Mouse (Mus musculus) Patski (cell line): ENCODE results near the gene Dclk3. TPM values are rescaled to one million over a fixed set of nuclear protein-coding genes. Genes with fewer than 3 reads are reported as not detected.
A peak's percentile ranks its signal among the peaks of the same experiment; 100 is the strongest.

Source experiments
- ATAC-seq: fragments of 100-300 bp; one replicate; pipeline ENCODE4 v1.8.0; 2021
- CTCF ChIA-PET: fragments of 350-600 bp; sonication (Branson Sonifier 250); formaldehyde crosslinking; loops from one replicate; lab custom pipeline; 2022; ENCODE audit warnings: inconsistent platforms; lab: Charles Lee
- POLR2A ChIA-PET: fragments of 350-600 bp; sonication (Branson Sonifier 250); formaldehyde crosslinking; loops from one replicate; lab custom pipeline; 2022; ENCODE audit warnings: antibody characterized with exemption, inconsistent platforms; lab: Charles Lee
- DNase-seq: peaks from one replicate; pipeline ENCODE4 v3.0.0-alpha.2; 2011; ENCODE audit warnings: low read depth, low spot score
- H3K27me3 ChIP-seq: fragments of 371-371 bp; one replicate; pipeline ENCODE4 v1.5.1; 2021
- CTCF ChIP-seq: fragments of 100-300 bp; IDR thresholded peaks from one replicate; pipeline ENCODE4 v1.5.1; 2021
- in situ Hi-C: fragments of 300-500 bp; cut with MboI; formaldehyde crosslinking; loops from 3 replicates; pipeline ENCODE4 v1.11.1; 2018; ENCODE audit warnings: low pct_unique_long_range_greater_than_20kb, mixed read lengths
- polyA plus RNA-seq: library from polyadenylated mRNA; unstranded; gene quantifications from one replicate; pipeline ENCODE4 v1.2.3, GENCODE M21; 2021

Gene Dclk3
- polyA plus RNA-seq, 1 experiment from 2014 or later: 48.7 TPM

DNA sequence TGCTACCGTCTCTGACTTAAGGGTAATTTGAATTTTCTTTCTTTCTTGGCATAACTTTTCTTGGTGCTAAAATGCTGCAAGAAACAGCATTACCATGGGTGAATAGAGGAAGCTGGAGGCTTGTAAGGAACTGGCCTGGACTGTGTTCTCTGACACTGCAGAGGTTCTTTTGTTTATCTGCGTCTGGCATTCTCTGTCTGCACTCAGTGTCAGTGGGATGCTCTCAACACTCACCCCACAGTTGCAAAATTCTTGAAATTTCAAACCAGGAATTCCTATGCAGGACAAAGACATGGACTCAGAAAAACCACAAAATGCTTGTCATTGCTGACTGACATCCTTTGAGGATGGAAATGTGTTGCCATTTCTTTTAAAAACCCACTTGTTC is 9.5 kb upstream of the Dclk3 start:
- TF ChIP-seq CTCF: no peak
- H3K27me3 ChIP-seq: no peaks in the 10 kb centered on the region
- CTCF ChIA-PET: interaction anchor here (1.0 to 2.0 kb wide), 6 partner anchors 9 to 73 kb away, joined by 3 to 5 read pairs (median 3); no protein-coding TSS in a partner anchor
- in situ Hi-C loops: no loop called here
- ATAC-seq (peak; percentile 21), DNase-seq (no peak)
- POLR2A ChIA-PET: no interaction called here

DNA sequence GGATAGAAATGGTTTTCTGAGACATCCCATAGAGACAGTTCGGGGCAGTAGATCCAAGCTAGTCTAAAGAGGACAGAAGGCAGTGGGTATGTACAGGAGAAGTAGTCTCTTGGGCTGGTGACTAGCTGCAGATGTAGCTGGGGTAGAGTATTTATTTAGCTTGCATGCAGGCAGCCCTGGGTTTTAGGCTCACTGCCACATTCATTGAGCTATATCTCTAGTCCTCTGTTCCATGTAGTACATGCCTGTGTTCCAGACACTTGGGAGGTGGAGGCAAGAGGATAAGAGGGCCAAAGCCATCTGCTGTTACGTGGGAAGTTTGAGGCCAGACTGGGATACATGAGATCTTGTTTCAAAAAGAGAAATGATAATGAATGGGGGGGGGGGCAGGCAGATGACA is 3.5 kb upstream of the Dclk3 start:
- no peaks in the 10 kb centered on the region for H3K27me3 ChIP-seq
- no peak for TF ChIP-seq CTCF
- POLR2A ChIA-PET: no interaction called here
- ATAC-seq: no peak
- in situ Hi-C loops: no loop called here
- DNase-seq: no peak
- CTCF ChIA-PET: interaction anchor here (3.2 kb wide), 1 partner anchor 10 kb away, joined by 10 read pairs; no protein-coding TSS in a partner anchor

DNA sequence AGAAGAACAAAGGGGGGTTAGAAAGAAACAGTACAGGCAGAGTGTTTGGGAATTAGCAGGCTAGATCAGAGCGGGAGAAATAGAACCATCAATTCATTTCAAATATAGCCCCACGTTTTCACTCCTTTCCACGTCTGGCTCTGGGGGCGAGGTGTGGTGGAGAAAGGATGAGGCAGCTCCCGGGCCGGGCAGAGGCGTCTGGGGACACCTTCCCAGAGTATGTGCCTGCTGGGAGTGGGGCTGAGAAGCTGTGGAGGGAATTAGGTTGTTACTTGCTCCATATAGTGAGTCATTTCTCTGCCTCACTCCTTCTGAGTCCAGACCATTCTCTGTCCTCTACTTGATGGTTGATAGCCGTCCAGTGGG is 938 bp downstream of the Dclk3 start:
- TF ChIP-seq CTCF: no peak
- POLR2A ChIA-PET: interaction anchor here (0.6 to 1.8 kb wide), 4 partner anchors 10 to 37 kb away, joined by 3 to 8 read pairs (median 4); no protein-coding TSS in a partner anchor
- in situ Hi-C loops: no loop called here

DNA sequence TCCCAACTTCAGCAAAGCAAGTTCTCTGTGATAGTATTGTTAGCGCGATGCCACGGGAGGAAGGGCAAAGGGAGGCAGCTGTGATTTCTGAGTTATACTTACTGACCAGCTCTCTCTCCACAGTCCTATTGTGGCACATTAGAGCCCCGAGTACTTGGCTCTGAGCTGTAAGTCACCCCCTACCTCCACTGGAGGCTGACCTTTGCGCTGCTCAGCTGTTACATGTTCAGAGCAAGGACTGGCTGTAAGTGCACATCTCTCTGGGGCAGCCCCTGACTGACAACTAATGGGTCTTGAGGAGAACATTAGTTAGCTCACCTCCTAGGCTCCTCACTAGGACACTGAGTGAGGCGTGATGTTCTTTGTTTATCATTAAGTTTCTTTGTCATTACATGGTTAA is 1.6 kb downstream of the Dclk3 start:
- no peaks in the 10 kb centered on the region for H3K27me3 ChIP-seq
- no peak for ATAC-seq
- ChIA-PET CTCF (interaction anchor here (0.7 to 2.7 kb wide), 9 partner anchors 9 to 151 kb away, joined by 3 to 9 read pairs (median 4); no protein-coding TSS in a partner anchor), POLR2A (interaction anchor here (0.6 to 1.8 kb wide), 5 partner anchors 9 to 37 kb away, joined by 3 to 8 read pairs (median 4); no protein-coding TSS in a partner anchor)
- in situ Hi-C loops: no loop called here
- DNase-seq: no peak
- TF ChIP-seq CTCF: no peak

More for the DNA sequence above, 938 bp downstream of the Dclk3 start:
- DNase-seq: no peak
- peak; percentile 38 for ATAC-seq
- CTCF ChIA-PET: interaction anchor here (1.0 to 2.7 kb wide), 9 partner anchors 10 to 150 kb away, joined by 3 to 9 read pairs (median 5); no protein-coding TSS in a partner anchor
- no peaks in the 10 kb centered on the region for H3K27me3 ChIP-seq

DNA sequence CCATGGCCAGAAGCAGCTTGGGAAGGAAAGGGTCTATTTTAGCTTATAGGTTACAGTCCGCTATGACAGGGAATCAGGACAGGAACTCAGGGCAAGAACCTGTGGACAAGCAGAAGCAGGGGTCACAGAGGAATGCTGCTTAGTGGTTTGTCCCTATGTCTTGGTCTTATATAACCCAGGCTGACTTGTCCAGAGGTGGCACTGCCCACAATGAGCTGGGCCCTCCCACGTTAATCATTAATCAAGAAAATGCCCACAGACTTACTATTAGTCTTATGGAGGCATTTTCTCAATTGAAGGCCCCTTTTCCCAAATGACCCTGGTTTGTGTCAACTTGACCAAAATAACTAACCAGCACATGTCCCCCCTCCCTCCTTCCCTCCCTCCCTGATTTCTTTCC is 2.3 kb downstream of the Dclk3 start:
- in situ Hi-C loops: no loop called here
- POLR2A ChIA-PET: interaction anchor here (0.6 to 0.7 kb wide), 2 partner anchors 29 to 34 kb away, joined by 3 read pairs; no protein-coding TSS in a partner anchor
- no peaks in the 10 kb centered on the region for H3K27me3 ChIP-seq
- CTCF ChIA-PET: interaction anchor here (1.1 to 2.7 kb wide), 5 partner anchors 8 to 85 kb away, joined by 3 to 9 read pairs (median 7); no protein-coding TSS in a partner anchor
- ATAC-seq: no peak
- no peak for DNase-seq
- TF ChIP-seq CTCF: no peak

DNA sequence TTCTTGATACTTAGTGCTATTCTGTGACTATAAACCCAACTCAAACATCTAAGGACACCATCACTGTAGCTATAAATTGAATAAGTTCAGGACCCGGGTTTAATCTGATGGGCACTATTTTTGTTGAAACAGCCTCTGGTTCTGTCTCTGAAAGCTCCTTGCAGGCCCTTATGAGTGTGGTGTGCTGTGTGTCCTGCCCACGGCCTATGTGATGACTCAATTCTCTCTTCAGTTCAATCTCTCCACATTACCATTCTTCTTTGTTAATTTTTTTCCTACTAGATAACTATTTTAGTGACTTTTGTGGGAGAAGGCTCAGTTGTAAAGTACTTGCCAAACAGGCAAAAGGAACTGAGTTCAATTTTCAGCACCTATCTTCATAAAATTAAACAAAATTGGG is 7.3 kb downstream of the Dclk3 start:
- TF ChIP-seq CTCF: no peak
- DNase-seq: no peak
- in situ Hi-C loops: no loop called here
- ChIA-PET CTCF (interaction anchor here (2.0 kb wide), 1 partner anchor 29 kb away, joined by 4 read pairs; no protein-coding TSS in a partner anchor), POLR2A (no interaction called here)
- H3K27me3 ChIP-seq: no peaks in the 10 kb centered on the region
- ATAC-seq: no peak

DNA sequence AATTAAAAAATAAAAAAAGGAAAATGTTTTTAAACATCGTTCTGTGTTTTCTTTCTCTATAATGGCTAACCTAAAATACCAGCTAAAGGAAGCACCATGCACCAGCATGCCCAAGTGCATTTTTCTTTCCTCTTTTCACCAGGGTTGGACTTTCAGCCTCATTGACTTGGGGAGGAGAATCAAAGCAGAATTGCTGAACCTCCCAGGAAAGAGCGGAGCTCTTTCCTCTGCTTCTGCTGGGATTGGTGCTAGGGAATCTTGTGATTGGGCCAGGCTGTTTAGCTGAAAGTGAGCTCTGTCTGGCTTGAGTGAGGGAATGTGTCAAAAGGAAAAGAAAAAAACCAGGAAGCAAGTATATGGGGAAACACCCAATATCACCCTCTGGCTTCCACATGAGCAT is 10.1 kb downstream of the Dclk3 start:
- ATAC-seq (no peak), DNase-seq (no peak)
- ChIA-PET POLR2A (no interaction called here), CTCF (interaction anchor here (1.9 kb wide), 1 partner anchor 9 kb away, joined by 9 read pairs; no protein-coding TSS in a partner anchor)
- no peaks in the 10 kb centered on the region for H3K27me3 ChIP-seq
- TF ChIP-seq CTCF: no peak
- in situ Hi-C loops: no loop called here

DNA sequence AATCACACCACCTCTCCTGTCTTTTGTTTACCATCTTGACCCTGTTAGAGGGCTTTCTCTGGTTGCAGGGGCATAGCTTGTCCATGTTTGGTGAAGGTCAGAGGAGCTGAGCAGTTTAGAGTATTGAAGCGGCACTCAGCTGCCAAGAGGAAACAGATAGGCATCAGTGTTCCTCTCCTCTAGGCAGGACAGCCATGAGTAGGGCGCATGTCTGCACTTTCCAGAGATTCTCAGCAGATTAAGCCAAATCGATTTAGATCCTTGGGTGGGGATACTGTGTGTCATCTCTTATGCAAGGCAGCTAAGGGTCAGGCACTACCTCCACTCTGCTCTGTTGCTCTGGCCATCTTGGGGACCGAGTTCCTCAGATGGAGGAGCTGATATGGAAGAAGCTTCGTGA is 11.0 kb downstream of the Dclk3 start:
- no peak for DNase-seq
- ChIA-PET POLR2A (interaction anchor here (0.8 to 1.0 kb wide), 2 partner anchors 10 to 24 kb away, joined by 3 read pairs; no protein-coding TSS in a partner anchor), CTCF (interaction anchor here (1.9 kb wide), 1 partner anchor 10 kb away, joined by 9 read pairs; no protein-coding TSS in a partner anchor)
- no peak for ATAC-seq
- no peak for TF ChIP-seq CTCF
- in situ Hi-C loops: no loop called here
- H3K27me3 ChIP-seq: no peaks in the 10 kb centered on the region

DNA sequence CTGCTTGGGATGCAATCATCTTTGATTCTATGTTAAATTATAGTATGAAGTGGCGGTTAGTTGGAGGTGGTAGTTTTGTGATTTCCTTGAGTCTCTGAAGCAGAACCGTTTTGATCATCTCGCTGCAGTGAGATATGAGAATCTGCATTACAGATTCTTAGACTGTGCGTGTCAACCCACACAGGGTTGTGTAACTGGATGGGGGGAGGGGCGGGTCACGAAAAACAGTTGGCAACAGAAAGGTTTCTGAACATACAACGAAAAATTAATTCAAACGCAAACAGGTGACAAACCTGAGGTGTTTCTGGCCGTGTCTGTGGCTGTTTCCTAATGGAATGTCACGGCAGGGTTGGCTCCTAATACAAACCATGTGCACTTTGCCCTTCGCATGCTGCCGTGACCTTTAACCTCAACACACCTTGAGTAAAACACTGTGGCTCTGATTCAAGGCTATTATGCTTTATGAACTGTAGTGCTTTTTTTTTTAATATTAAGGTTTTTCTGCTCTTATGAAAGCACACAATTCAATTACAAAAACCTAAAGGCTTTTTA is 12.0 kb downstream of the Dclk3 start:
- POLR2A ChIA-PET: no interaction called here
- TF ChIP-seq CTCF: no peak
- H3K27me3 ChIP-seq: no peaks in the 10 kb centered on the region
- DNase-seq (no peak), ATAC-seq (no peak)
- CTCF ChIA-PET: no interaction called here
- in situ Hi-C loops: no loop called here

DNA sequence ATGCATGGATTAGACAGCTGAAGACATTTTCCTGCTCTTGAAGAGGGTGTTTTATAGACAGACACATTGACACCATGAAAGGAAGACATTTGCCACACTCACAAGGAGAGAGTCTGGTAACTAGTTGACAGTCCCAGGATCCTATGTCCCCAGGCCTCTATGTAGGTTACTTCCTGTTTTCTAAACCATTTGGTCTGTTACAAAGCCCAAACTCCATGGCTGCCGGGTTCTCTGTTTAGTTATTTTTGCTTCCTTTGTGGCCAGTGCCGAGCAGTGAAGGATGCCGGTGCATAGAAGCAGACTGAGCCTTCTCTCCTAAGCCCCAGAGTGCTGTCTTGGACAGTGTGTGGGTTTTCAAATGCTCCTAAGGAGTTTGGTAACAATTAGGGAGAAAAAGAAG is 15.0 kb downstream of the Dclk3 start:
- no peak for DNase-seq
- ChIA-PET CTCF (no interaction called here), POLR2A (no interaction called here)
- in situ Hi-C loops: no loop called here
- TF ChIP-seq CTCF: no peak
- no peak for ATAC-seq
- no peaks in the 10 kb centered on the region for H3K27me3 ChIP-seq

DNA sequence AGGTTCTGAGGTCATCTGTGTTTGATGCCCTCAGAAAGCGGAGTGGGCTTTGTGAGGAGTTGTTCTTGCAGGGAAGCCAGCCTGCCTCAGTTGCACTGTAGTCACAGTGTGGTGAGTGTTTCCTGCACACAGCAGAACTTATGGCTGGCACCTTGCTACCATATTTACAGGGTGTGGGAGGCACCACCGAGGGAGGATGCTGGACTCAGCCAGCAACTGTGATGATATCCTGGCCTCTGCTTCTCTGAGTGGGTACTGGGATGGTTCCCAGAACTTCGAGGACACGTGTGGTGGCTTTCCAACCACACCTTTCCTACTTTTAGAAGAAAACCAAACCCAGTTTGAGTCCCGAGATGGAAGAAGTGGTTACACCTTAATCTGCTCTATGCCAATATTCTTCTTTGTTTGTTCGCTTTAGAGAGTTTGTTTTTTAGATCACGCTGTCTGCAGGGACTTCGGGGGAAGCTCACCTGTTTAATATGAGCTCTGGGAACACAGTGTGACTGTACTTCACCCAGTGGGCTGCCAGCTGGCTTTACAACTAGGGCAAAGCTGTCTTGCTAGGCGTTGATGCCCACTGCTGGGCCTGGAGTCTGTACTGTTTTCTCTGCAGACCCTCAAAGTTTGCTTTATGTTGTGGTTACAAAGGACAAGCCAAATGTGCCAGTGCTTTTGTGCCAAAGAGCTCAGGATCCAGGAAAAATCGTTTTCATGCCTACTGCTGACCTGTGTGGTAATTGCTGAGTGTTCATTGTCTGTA is 18.5 kb downstream of the Dclk3 start:
- in situ Hi-C loops: no loop called here
- DNase-seq (no peak), ATAC-seq (no peak)
- TF ChIP-seq CTCF: no peak
- ChIA-PET POLR2A (interaction anchor here (1.4 kb wide), 1 partner anchor 18 kb away, joined by 5 read pairs; no protein-coding TSS in a partner anchor), CTCF (interaction anchor here (0.9 to 1.8 kb wide), 4 partner anchors 11 to 100 kb away, joined by 3 to 6 read pairs (median 4); no protein-coding TSS in a partner anchor)
- H3K27me3 ChIP-seq: no peaks in the 10 kb centered on the region
